Mouse (Mus musculus) kidney, postnatal 14 days (tissue): ENCODE measurements around the gene Rps24.

Experiments
- DNase-seq: peaks from one replicate; pipeline ENCODE4 v3.0.0; 2022; ENCODE audit warnings: mixed read lengths

Gene Rps24

GRCm38 (mm10) chr14:24512527-24513161, 25.7 kb downstream of the Rps24 start:
- DNase-seq, result no peak

DNA sequence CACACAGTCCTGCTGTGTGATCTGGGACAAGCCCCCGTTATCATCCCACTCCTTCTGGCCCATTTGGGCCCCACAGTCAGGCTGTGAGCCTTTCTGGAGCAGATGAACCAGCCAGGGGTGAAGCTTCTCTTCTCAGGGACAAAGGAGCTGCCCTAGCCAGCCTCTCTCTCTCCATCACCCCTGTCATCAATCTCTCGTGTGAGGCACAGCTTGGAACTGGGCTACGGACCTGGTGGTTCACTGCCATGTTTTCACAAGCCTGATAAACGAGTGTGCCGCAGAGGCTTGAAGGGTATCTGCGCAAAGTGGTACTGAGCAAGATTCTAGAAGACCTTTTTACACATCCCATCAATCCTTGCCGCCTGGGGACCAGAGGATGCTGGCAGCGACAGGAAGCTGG, 34.7 kb downstream of the Rps24 start:
- DNase-seq, result no peak

- DNase-seq, result no peak
These were observed 38.2 kb downstream of the Rps24 start for GRCm38 (mm10) chr14:24525137-24525536.

DNA sequence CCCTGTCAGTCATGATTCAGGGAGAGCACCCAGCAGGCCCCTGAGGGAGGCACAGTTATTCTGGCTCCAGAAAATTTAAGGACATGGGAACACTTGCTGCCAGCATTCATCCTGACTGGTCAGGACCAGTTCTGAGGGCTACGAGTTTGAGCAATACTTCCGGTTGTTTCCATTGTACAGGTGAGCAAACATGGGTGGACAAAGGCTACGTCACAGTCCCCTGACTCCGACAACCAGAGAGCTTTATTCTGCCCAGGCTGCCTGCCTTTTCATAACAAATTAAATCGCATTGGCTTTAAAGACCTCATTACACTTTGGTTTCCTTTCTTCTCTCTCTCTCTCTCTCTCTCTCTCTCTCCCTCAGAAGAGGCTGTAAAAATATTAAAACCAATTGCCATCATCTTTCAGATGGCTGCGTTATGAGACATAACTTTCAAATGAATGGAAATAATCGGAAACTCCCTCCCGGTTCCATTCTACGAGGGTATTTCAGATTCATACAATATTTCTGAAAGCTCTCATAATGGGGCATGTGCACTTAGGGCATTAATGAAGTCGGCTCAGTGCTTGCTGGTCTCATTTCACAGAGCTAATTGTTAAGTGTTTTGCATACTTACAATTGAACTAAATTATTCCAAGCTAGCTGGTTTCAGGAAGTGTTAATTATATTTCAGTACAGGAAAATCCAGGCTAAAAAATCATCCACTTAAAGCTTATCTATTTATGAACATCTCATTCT, 38.9 kb downstream of the Rps24 start:
- DNase-seq, result no peak

DNA sequence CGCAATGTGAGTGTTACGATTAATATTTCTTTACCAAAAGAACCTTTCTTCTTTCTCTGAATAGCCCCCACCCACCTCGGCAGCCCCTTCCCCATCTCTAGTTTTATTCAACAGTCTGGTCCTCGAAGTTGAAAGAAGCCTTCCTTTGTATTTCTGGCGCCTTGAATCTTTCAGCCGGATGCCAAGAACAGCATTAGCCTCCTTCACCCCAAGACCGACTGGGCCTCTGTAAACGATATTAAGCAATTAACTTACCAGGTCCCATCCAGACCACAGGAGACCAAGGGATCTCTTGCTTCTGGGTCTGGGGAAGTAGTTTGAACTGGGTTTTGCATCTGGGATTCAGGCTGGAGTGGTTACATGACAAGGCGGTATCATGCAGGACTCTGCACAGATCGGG, 39.5 kb downstream of the Rps24 start:
- no peak for DNase-seq

GRCm38 (mm10) chr14:24530228-24530627, 43.3 kb downstream of the Rps24 start:
- no peak for DNase-seq

DNA sequence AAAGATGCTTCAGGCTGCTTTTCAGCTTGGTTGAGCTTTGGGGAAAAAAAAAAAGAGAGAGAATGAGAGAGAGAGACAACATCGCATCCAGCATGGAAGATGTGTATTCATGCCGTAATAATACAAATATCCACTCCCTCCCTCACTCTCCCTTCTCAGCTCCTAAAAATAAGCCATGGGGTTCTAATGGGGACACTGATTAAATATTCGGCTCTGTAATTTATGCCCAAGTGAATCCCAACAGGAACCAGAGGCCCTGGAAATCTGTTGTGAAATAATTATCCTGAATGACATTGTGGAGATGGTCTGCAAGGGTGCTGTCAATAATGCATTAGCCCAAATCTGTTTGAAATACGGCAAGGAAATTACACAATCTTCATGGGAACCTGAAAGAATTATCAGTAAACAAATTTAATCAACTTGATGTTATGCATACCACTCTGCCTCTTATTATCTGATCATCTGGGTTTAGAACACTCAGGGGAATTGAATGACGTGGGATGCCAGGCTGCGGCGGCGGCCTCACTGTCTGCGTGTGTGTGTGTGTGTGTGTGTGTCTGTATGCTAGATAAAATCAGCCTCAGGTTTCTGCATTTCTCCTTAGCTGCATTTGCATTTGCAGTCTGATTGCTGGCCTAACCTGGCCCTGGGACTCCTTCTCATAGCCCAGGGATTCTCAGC, 48.1 kb downstream of the Rps24 start:
- DNase-seq, result no peak

DNA sequence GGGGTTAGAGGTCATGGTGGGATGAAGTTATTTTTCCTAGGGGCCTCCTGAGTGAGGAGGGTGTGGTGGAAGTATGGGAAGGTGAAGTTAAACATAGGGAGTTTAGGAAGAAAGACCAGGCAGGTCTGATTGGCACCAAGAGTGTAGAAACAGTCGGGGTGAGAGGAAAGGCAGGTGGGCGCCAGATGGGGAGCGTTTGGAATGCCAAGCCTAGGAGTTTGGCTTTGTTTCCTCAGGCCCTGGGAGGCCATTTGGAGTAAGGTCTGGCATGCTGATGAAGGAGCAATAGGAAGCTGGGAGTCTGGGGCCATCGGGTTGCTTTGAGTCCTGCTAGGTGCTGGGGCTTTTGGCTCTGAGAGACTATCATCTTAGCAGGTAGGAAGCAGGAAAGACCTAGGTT, 56.0 kb downstream of the Rps24 start:
- no peak for DNase-seq

- peak; percentile 53 for DNase-seq
These were observed 57.1 kb downstream of the Rps24 start for GRCm38 (mm10) chr14:24544057-24544456.
